Mouse (Mus musculus): ENCODE measurements around the gene Tmem258.
"Not testable (repeated sequence)": the region's sequence is repeated elsewhere in the genome, so short reads cannot be mapped to it uniquely, and the experiment has no call there.

The Tmem258 gene

GRCm38 (mm10) chr19:10203848-10204615 lies at the start of gene Tmem258, which contains the start of gene Fen1:
Tmem258 (plus strand) TSS chr19:10204014.
Fen1 (minus strand) TSS chr19:10204169.
- DNase-seq (ENCODE audit: low spot score in 2 of 2) = peak; percentile 83 to 90

GRCm38 (mm10) chr19:10157725-10158124 lies 46.1 kb upstream of the Tmem258 start:
- DNase-seq (ENCODE audit: low spot score in 2 of 2) = no peak

DNA sequence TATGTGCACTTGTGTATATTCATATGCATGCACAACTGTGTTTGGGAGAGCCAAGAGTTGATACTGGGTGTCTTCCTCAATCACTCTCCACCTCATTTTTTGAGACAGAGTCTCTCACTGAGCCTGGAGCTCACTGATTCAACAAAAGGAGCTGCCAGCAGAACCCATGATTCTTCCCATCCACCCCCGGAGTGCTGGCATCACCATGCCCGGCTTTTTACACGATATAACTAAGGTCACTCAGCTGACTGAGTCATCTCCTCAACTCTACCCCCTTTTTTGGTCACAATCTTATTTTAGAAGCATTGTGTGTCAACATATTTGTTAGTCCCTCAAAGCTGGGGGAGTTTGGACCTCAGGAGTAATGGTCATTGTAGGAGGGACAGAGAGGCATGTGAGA lies 39.9 kb upstream of the Tmem258 start:
- no peak for DNase-seq (ENCODE audit: low spot score in 2 of 2)

DNA sequence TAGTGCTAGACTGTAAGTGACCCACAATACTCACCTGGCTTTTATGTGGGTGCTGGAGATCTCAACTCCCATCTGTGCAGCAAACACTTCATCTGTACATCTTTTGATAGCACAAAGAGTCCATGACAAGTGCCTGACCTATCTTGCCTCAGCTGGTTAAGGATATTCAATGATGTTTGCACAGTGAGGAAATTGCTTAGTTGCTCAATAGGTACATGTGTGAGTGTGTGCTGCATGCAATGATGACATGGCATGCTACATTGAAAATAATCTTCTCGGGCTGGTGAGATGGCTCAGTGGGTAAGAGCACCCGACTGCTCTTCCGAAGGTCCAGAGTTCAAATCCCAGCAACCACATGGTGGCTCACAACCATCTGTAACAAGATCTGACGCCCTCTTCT lies 37.9 kb upstream of the Tmem258 start:
- DNase-seq (ENCODE audit: low spot score in 2 of 2) = not testable (repeated sequence)

GRCm38 (mm10) chr19:10167112-10167511 lies 36.7 kb upstream of the Tmem258 start:
- DNase-seq (ENCODE audit: low spot score in 2 of 2) = no peak

- DNase-seq (ENCODE audit: low spot score in 2 of 2) = no peak
Observed at GRCm38 (mm10) chr19:10167951-10168350, 35.9 kb upstream of the Tmem258 start.

DNA sequence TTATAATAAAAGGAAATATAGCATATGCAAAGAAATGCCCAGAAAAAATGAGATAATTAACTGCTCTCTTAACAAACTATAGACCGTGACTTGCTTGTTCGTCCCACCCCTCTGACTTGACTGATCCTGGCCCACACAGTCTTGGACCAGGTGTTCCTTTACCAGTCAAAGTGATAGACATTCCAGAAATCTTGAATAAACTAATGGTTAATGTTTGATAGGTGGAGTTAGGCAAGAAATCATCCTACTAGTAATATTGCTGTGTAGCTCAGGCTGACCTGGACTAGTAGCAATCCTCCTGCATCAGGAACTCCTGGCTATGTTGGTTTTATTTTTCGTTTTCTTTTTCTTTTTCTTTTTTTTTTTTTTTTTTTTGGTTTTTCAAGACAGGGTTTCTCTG lies 35.4 kb upstream of the Tmem258 start:
- no peak for DNase-seq (ENCODE audit: low spot score in 2 of 2)

- DNase-seq (ENCODE audit: low spot score in 2 of 2) = no peak
Observed at GRCm38 (mm10) chr19:10169179-10169578, 34.6 kb upstream of the Tmem258 start.

DNA sequence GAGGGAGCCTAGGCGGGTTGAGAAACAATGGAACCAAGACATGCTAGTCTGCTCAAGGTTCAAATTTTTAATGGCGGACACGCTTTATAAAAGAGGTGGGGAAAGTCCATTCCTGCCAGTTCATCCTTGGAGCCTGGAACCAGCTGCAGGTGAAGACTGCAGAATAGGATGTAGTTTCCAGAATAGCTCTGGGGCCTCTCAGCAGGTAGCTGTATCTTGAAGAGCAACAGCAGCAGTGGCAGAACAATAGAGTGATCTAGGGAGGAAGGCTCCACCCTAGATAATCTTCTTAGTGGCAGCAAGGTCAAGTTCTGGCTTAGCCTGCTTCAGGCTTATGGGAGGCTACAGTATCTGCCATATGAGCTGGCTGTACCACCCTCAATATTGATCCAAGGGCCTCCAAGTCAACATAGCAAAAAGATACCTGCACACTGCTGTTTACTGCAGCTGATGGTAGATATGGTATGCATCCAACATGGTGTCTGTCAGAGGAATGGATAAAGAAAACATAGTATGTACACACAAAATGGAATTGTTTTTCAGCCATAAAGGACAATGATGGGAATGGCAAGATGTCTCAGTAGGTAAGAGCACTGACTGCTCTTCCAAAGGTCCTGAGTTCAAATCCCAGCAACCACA lies 34.0 kb upstream of the Tmem258 start:
- not testable (repeated sequence) for DNase-seq (ENCODE audit: low spot score in 2 of 2)

DNA sequence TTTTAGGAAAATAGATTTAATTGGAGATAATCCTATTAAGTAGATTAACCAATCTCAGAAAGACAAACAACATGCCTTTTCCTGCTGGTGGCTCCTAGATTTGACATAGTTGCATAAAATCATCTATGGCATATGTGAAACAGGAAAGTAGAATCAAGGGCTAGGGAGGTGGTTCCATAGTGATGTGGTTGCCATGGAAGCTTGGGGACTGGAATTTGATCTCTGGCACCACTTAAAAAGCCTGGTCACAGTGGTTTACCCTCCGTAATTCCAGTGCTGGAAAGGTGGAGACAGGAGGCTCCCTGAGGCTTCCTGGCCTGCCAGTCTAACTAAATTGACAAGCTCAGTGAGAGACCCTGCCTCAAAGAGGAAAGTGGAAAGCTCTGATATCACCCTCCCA lies 33.3 kb upstream of the Tmem258 start:
- DNase-seq (ENCODE audit: low spot score in 2 of 2) = no peak

DNA sequence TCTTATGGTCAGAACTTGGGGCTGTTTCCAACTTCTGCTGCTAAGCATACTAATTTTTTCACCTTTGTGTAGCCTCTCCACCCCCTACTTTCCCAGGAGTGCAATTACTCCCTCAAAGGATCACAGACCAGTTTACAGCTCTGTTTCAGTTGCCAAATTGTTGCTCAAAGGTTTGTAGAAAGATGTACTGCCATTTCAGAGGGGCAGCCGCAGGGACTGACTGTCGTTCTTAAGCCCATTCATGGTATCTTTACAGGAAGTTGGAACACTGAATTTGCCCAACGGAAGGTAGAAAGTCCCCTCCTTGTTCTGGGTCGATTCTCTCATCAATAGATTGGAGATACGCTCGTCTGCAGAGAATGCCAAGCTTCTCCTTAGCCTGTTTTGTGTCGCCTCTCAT lies 32.5 kb upstream of the Tmem258 start:
- no peak for DNase-seq (ENCODE audit: low spot score in 2 of 2)

DNA sequence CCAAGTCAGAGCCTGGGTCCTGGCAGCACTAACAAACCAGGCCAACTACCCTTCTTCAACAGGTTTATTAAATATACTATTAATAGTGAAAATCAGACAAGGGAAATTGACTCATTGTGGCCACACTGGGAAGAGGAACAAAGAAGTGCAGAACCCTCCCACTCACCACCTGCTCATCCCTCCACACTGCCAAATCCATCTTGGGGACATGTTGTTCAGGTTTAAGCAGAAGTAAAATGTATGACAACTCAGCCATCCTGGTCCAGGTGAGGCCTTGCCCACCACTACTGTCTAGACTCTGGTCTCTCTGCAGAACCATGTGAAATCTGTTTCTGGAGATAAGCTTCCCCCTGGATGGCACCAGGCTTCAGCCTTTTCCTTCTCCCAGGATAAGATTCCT lies 32.0 kb upstream of the Tmem258 start:
- DNase-seq (ENCODE audit: low spot score in 2 of 2) = no peak

- DNase-seq (ENCODE audit: low spot score in 2 of 2) = no peak
Observed at GRCm38 (mm10) chr19:10173116-10173718, 30.6 kb upstream of the Tmem258 start.

DNA sequence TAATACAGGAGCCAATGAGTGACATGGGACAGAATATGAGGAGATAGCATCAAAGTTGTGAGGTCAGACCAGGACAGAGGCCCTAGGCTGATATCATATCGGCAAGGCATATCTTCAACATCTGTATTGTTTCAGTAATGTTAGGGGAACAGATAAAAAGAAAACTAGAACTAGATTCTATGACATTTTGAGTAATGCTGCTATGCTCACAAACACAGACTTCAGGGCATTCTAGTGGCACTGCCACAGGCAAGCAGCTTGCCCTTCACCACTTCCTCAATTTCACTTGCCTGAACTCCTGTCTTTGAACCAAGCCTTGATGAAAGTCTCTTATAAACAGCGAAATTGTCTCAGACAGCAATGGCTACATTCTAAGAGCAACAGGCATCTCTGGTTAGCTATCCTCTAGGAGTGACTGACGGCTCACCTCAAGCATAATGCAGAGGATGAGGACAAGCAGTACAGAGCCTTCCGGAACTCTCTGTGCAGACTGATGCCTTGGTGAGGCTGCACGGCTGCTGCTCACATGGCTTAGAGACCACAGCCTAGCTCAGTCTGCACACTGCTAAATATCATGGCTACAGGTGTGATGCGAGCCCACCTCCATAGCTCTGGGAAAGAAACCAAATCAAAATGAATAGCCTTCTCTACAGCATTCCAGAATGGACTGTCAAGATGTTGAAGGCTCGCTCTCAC lies 29.8 kb upstream of the Tmem258 start:
- no peak for DNase-seq (ENCODE audit: low spot score in 2 of 2)

DNA sequence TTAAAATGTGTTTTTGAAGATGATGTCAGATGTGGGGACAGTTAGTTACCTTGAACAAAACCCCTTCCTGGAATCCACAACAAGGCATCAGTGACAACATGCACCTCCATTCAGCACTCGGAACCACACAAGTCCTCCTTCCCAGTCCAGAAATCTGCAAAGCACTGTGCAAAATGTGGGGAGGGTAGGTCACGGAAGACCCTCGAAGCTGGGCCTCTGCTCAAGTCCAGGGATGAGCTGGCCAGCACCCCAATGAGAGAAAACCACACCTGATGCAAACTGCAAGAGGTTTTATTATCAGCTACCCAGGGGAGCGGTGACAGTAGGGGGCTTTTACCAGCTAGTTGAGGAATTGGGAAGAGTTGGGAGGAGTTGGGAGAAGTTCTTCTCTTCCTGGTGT lies 28.9 kb upstream of the Tmem258 start:
- no peak for DNase-seq (ENCODE audit: low spot score in 2 of 2)

GRCm38 (mm10) chr19:10176477-10176876 lies 27.3 kb upstream of the Tmem258 start:
- DNase-seq (ENCODE audit: low spot score in 2 of 2) = no peak

DNA sequence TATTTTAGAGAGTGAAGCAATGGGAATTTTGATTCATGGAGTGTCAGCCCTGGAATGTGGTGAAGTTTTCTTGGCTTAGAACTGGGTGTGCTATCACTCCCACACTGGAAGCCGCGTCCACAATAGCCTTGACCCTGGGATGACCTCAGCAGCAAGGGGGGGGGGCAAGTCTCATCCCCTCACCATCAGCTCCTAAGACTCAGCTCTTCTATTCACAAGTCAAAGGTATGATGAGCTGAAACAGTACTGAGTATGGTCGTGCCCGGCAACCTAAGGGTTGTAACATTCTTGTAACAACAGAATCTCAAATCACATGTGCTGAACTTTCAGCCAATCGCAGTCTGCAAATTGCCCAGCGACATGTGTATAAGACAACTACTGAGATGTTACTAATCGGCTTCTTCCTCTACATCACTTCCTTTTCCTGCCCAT lies 26.9 kb upstream of the Tmem258 start:
- DNase-seq (ENCODE audit: low spot score in 2 of 2) = no peak

- DNase-seq (ENCODE audit: low spot score in 2 of 2) = no peak
Observed at GRCm38 (mm10) chr19:10181225-10181624, 22.6 kb upstream of the Tmem258 start.

GRCm38 (mm10) chr19:10182142-10182541 lies 21.7 kb upstream of the Tmem258 start:
- DNase-seq (ENCODE audit: low spot score in 2 of 2) = no peak

DNA sequence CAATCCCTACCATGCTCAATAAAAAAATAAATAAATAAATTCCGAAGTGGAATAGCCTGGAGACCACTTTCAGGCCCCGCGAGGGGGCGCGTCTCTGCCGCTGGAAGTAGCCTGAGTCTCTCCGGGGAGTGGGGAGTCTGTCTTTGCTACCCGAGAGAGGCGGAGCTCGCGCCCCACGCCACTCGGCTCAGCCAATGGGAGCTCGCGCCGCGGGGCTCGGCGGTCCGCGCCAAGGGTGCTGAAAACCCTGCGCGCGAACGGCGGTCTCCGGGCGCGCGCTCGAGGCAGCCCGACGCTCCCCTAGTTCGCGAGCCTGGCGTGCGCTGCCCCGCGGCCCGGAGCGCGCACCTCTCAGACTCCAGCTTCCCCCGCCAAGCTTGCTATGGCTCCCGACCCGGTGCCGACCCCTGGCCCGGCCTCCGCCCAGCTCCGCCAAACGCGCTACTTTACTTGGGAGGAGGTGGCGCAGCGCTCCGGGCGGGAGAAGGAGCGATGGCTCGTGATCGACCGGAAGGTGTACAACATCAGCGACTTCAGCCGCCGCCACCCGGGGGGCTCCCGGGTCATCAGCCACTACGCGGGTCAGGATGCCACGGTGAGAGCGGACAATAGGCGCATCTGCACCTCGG lies 21.0 kb upstream of the Tmem258 start, which contains the start of gene Fads1:
TSS of gene Fads1 (plus strand) at position 219 of the 629 bp plus-strand sequence.
- DNase-seq (ENCODE audit: low spot score in 2 of 2) = peak; percentile 94

DNA sequence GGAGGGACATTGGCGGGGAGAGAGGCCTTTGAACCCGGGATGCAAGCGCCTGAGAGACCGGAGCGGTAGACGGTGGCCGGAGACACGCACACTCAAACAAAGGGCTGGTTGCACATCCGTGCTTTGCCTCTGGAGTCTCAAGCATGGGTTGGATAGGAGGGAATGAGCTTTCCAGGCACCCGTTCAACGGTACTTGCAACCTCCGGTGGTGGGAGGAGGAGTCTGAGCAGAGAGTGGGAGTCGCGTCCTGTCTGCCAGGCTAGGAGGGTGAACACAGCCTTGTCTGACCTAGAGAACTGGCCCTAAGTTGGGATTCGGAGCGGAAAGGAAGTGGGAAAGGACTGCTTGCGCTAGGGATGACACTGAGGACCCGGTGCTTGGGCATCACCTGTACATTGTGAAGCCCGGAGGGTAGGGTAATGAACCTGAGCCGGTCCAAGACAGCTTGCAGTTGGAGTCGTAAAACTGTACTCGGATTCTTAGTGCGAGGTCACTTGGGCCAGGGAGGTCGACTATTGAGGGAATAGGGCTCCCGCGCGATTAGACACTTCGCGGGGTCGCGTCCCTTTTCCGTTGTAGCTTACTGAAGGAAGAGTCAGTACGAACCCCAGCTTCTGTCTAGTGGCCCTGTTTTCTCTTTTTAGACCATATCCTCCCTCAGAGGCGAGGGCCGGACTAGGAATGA lies 20.4 kb upstream of the Tmem258 start:
- DNase-seq (ENCODE audit: low spot score in 2 of 2) = peak; percentile 70 to 72
